ENCODE assay signal across 7 mouse cellular contexts in genomic region chr11:118476396-118477373, GRCm38 (mm10). TPM values are rescaled to one million over a fixed set of nuclear protein-coding genes. Genes with fewer than 3 reads are reported as not detected.
DNase-seq lines count a peak whose midpoint lies in the region; ATAC-seq lines count a peak whose summit lies in the region.

Gene Engase (plus strand): TSS chr11:118476829.

- peak; percentile 97 for DNase-seq in adrenal gland, postnatal 25 days
- DNase-seq in heart, adult 11 months, result peak; percentile 100
- peak; percentile 95 for DNase-seq in kidney, adult 18-20 months
- DNase-seq in limb, embryonic 11.5 days (ENCODE audit: low spot score), result peak; percentile 96
- DNase-seq in midbrain, embryonic 14.5 days, result peak; percentile 95
- DNase-seq in spleen, adult 18-20 months, result peak; percentile 90 to 92

- H3K4me2 ChIP-seq in embryonic facial prominence, embryonic 12.5 days (replicated peaks), result peak within 1 kb of the TSS; percentile 89
- H3K4me2 ChIP-seq in limb, embryonic 11.5 days (ENCODE audit: low read depth, severe bottlenecking), result peak within 1 kb of the TSS; percentile 87
- H3K4me2 ChIP-seq in midbrain, embryonic 14.5 days (ENCODE audit: low read length), result peak within 1 kb of the TSS; percentile 87

- peak within 1 kb of the TSS; percentile 75 for H3K4me3 ChIP-seq in embryonic facial prominence, embryonic 12.5 days
- H3K4me3 ChIP-seq in limb, embryonic 11.5 days (ENCODE audit: low read depth, low read length), result peak within 1 kb of the TSS; percentile 62
- H3K4me3 ChIP-seq in midbrain, embryonic 14.5 days (replicated peaks; ENCODE audit: low read depth, low read length), result peak within 1 kb of the TSS; percentile 69

- peak within 1 kb of the TSS; percentile 78 for H3K9ac ChIP-seq in embryonic facial prominence, embryonic 12.5 days
- peak within 1 kb of the TSS; percentile 63 for H3K9ac ChIP-seq in limb, embryonic 11.5 days (ENCODE audit: low read length)
- H3K9ac ChIP-seq in midbrain, embryonic 14.5 days (replicated peaks; ENCODE audit: low read length), result peak within 1 kb of the TSS; percentile 74

- peaks cover 10% of the 10 kb centered on the region; the same call in 1 of the 2 replicates for H3K4me1 ChIP-seq in embryonic facial prominence, embryonic 12.5 days
- H3K4me1 ChIP-seq in limb, embryonic 11.5 days (ENCODE audit: control insufficient read depth, insufficient read depth, low read length), result peaks cover 4% of the 10 kb centered on the region; the same call in 1 of the 2 replicates
- 0 out of 2 replicates have a peak, but pooled peaks cover 2% of the 10 kb centered on the region for H3K4me1 ChIP-seq in midbrain, embryonic 14.5 days (ENCODE audit: control insufficient read depth, insufficient read depth, low read length)

- ATAC-seq in embryonic facial prominence, embryonic 12.5 days (ENCODE audit: insufficient number of reproducible peaks, insufficient read depth, low FRiP score, low TSS enrichment), result peak; percentile 99
- peak; percentile 98 for ATAC-seq in limb, embryonic 11.5 days (ENCODE audit: insufficient number of reproducible peaks, low FRiP score, low TSS enrichment, low read depth)
- peak; percentile 98 for ATAC-seq in midbrain, embryonic 14.5 days (ENCODE audit: low FRiP score, low TSS enrichment)

- H3K27me3 ChIP-seq in embryonic facial prominence, embryonic 12.5 days, result no peaks in the 10 kb centered on the region
- H3K27me3 ChIP-seq in limb, embryonic 11.5 days (ENCODE audit: control insufficient read depth, insufficient read depth, low read length), result no peaks in the 10 kb centered on the region
- H3K27me3 ChIP-seq in midbrain, embryonic 14.5 days (ENCODE audit: control insufficient read depth, insufficient read depth, low read length), result no peaks in the 10 kb centered on the region

- H3K9me3 ChIP-seq in embryonic facial prominence, embryonic 12.5 days, result no peaks in the 10 kb centered on the region
- H3K9me3 ChIP-seq in limb, embryonic 11.5 days (ENCODE audit: control insufficient read depth, low read length), result no peaks in the 10 kb centered on the region
- H3K9me3 ChIP-seq in midbrain, embryonic 14.5 days (ENCODE audit: control insufficient read depth, low read length), result no peaks in the 10 kb centered on the region

- WGBS in embryonic facial prominence, embryonic 12.5 days, result under 1% methylated on average over 57 of the region's 57 CpGs
- under 1% methylated on average over 57 of the region's 57 CpGs for WGBS in limb, embryonic 11.5 days
- WGBS in midbrain, embryonic 14.5 days, result under 1% methylated on average over 57 of the region's 57 CpGs

- 0 out of 2 replicates have a peak within 1 kb of the TSS, but pooled peaks have one; percentile 20 for H3K27ac ChIP-seq in embryonic facial prominence, embryonic 12.5 days
- H3K27ac ChIP-seq in limb, embryonic 11.5 days (replicated peaks; ENCODE audit: low read depth, low read length), result no peak within 1 kb of the TSS
- no peak within 1 kb of the TSS for H3K27ac ChIP-seq in midbrain, embryonic 14.5 days (replicated peaks; ENCODE audit: low read depth, low read length)

- peaks cover 8% of the 10 kb centered on the region; the same call in 1 of the 2 replicates for H3K36me3 ChIP-seq in embryonic facial prominence, embryonic 12.5 days
- H3K36me3 ChIP-seq in limb, embryonic 11.5 days (ENCODE audit: control insufficient read depth, insufficient read depth, low read length), result no peaks in the 10 kb centered on the region
- H3K36me3 ChIP-seq in midbrain, embryonic 14.5 days (ENCODE audit: control insufficient read depth, insufficient read depth, low read length), result 0 out of 2 replicates have a peak, but pooled peaks cover 3% of the 10 kb centered on the region

RNA-seq across cellular contexts. Expression of gene Engase, which starts in this region (rescaled TPM):
- total RNA-seq in adrenal gland, postnatal 25 days (2021), result 19.0 and 32.0 TPM in 2 replicates
- 7.1 and 8.9 TPM in 2 replicates for polyA plus RNA-seq in embryonic facial prominence, embryonic 12.5 days (2016; fragmentation: Nextera tagmentation; extraction: Ambion mirVana)
- polyA plus RNA-seq in limb, embryonic 11.5 days (2014; fragmentation: Nextera tagmentation; extraction: Ambion mirVana), result 4.8 and 8.5 TPM in 2 replicates
- 2.6 and 4.2 TPM in 2 replicates for polyA plus RNA-seq in midbrain, embryonic 14.5 days (2014; fragmentation: Nextera tagmentation; extraction: Ambion mirVana)
